Mouse (Mus musculus) forebrain, embryonic 16.5 days (tissue): ENCODE data around the gene Hadh. TPM values are rescaled to one million over a fixed set of nuclear protein-coding genes. Genes with fewer than 3 reads are reported as not detected.
A peak's percentile ranks its signal among the peaks of the same experiment; 100 is the strongest.

Experiments
- ATAC-seq: fragments of 200-750 bp; cut with Nextera tagmentation; 2 replicates; pipeline ENCODE4 v1.8.0; 2017; ENCODE audit warnings: mild to moderate bottlenecking, moderate library complexity
- H3K27ac ChIP-seq: fragments of 300-500 bp; sonication (generic); 2 replicates; pipeline ENCODE4 v1.5.1; 2014; ENCODE audit warnings: low read length, control low read depth
- H3K27me3 ChIP-seq: fragments of 300-500 bp; sonication (generic); replicated peaks from 2 replicates; pipeline ENCODE4 v1.6.1; 2014; ENCODE audit warnings: low read length; ENCODE audit not compliant: control insufficient read depth, insufficient read depth
- H3K36me3 ChIP-seq: fragments of 300-500 bp; sonication (generic); 2 replicates; pipeline ENCODE4 v1.6.1; 2014; ENCODE audit not compliant: control insufficient read depth, insufficient read depth
- H3K4me1 ChIP-seq: fragments of 300-500 bp; sonication (generic); replicated peaks from 2 replicates; pipeline ENCODE4 v1.6.1; 2014; ENCODE audit warnings: low read length; ENCODE audit not compliant: control insufficient read depth, insufficient read depth
- H3K4me2 ChIP-seq: fragments of 300-500 bp; sonication (generic); 2 replicates; pipeline ENCODE4 v1.6.1; 2014; ENCODE audit warnings: mild to moderate bottlenecking, low read length, control low read depth
- H3K4me3 ChIP-seq: fragments of 300-500 bp; sonication (generic); replicated peaks from 2 replicates; pipeline ENCODE4 v1.5.1; 2014; ENCODE audit warnings: mild to moderate bottlenecking, low read length, control low read depth
- H3K9ac ChIP-seq: fragments of 300-500 bp; sonication (generic); replicated peaks from 2 replicates; pipeline ENCODE4 v1.6.1; 2014; ENCODE audit warnings: low read depth, low read length, control low read depth
- H3K9me3 ChIP-seq: fragments of 300-500 bp; sonication (generic); 2 replicates; pipeline ENCODE4 v1.6.1; 2016; ENCODE audit warnings: low read length; ENCODE audit not compliant: control insufficient read depth
- WGBS: fragments of 180-500 bp; shearing (Covaris S2); extraction: QIAGEN DNeasy Blood & Tissue Kit; methylation state at CpG from one replicate; pipeline ENCODE4 v1.1.7; 2014; 5-methylcytosine and 5-hydroxymethylcytosine counted together
- polyA plus RNA-seq: library from polyadenylated mRNA; unstranded; fragments of >200 nt; fragmentation: Nextera tagmentation; extraction: Ambion mirVana; gene quantifications from 2 replicates; pipeline ENCODE4 v1.2.1, GENCODE M21; 2015

Gene Hadh
- polyA plus RNA-seq: 20.1 and 21.6 TPM in 2 replicates

DNA sequence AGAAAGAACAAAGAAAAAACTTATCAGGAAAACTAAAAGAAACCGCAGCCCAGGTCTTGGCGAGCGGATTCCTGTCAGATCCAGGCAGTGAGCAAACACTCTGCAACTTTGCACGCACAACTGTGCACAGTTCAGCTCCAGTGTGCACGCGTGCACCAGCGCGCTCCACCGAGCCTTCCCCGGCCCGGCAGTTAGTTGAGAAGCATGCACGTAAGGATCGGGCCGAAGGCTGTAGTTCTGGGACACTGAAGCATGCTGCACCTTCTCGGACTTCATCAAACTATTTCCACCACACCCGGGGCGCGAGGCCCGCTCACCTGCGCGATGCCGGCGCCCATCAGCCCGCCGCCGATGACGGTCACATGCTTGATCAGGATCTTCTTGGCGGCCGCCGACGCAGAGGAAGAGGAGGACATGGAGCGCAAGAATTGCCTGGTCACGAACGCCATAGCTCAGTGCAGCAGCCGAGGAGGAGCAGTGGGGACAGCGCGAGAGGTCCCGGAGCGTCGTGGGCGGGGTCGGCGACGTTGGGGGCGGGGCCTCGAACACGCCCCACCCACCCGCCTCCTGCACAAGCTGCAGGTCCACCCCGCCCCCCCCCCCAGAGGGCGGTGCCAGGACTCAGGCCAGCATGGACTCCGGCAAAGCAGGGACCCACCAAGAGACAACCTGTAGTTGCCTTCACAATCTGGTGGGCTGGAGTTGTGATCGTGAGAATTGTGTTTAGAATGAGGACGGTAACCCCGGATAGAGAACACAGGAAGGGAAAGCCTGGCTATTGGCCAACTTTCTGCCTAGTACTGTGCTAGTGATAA lies at the start of gene Hadh:
Hadh (minus strand) TSS at position 543 of the 815 bp plus-strand sequence.
- peak; percentile 95 for ATAC-seq
- Histone ChIP-seq H3K9ac (peak within 1 kb of the TSS; percentile 64), H3K4me3 (peak within 1 kb of the TSS; percentile 55), H3K36me3 (no peaks in the 10 kb centered on the region), H3K27me3 (no peaks in the 10 kb centered on the region), H3K27ac (no peak within 1 kb of the TSS; the same call in 1 of the 2 replicates), H3K4me1 (peaks cover 7% of the 10 kb centered on the region), H3K4me2 (peak within 1 kb of the TSS; percentile 70), H3K9me3 (no peaks in the 10 kb centered on the region)
- WGBS: under 1% methylated on average over 53 of the region's 54 CpGs

DNA sequence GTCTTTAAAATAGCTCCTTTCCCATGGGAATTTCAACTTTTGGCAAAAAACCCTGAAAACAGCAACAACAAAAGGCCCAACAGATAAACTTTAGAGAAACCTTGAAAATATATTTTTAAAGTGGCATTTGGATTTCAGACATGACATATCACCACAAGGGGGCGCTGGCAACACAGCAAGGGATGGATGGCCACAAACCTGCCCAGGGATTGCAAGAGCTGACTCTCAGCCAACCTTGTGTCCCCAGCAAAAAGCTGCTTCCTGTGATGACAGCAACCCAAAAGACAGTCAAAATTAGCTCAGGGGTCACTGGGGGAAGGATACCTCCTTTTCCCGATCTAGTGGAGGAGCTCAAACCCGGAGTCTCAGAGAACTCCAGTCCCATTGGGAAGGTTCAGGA lies 48.3 kb upstream of the Hadh start:
- Histone ChIP-seq H3K4me1 (0 out of 2 replicates have a peak, but pooled peaks cover 2% of the 10 kb centered on the region), H3K27ac (no peak overlapping the region), H3K27me3 (no peaks in the 10 kb centered on the region), H3K4me3 (no peak overlapping the region), H3K9ac (no peak overlapping the region), H3K36me3 (no peaks in the 10 kb centered on the region), H3K9me3 (no peaks in the 10 kb centered on the region), H3K4me2 (no peak overlapping the region)
- WGBS: 7% methylated on average over 3 of the region's 3 CpGs
- no peak for ATAC-seq

DNA sequence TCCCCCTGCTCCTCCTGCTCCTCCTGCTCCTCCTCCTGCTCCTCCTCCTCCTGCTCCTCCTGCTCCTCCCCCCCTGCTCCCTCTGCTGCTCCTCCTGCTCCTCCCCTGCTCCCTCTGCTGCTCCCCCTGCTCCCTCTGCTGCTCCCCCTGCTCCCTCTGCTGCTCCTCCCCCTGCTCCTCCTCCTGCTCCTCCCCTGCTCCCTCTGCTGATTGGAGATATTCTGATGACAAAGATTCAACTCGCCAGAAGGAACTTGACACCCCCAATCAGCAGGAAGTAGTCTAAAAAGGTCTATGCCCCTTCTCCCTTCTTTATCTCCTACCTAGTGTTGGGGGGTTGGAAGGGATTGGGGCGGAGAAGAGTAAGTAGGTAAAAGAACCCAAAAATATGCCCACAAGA lies 46.3 kb upstream of the Hadh start:
- 0 out of 2 replicates have a peak, but pooled peaks cover 2% of the 10 kb centered on the region for H3K4me1 ChIP-seq
- ATAC-seq: no peak
- no peaks in the 10 kb centered on the region for H3K27me3 ChIP-seq
- H3K36me3 ChIP-seq: no peaks in the 10 kb centered on the region
- no peak overlapping the region for H3K4me2 ChIP-seq
- H3K9me3 ChIP-seq: no peaks in the 10 kb centered on the region
- WGBS: 48% methylated on average over 2 of the region's 2 CpGs
- no peak overlapping the region for H3K27ac ChIP-seq
- H3K4me3 ChIP-seq: no peak overlapping the region
- H3K9ac ChIP-seq: no peak overlapping the region

DNA sequence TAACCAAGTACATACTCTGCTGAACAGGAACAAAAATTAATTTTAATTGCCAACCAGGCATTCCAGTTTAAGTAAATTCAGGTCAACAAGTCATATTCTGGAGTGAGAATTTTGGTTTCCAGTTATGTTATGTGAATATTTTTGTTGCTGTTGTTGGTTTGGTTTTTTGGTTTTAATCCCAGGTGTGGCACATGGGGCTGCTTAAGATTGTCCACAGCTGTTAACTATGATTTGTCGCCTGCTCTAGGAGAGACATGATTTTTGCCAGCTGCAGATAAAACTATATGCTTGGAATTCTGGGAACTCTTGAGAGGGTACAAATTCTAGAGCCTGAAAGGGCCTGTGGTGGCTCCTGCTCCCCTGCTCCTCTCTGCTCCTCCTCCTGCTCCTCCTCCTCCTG lies 45.2 kb upstream of the Hadh start:
- 89% methylated on average over 1 of the region's 1 CpGs for WGBS
- Histone ChIP-seq H3K4me2 (no peak overlapping the region), H3K4me1 (0 out of 2 replicates have a peak, but pooled peaks cover 2% of the 10 kb centered on the region)

DNA sequence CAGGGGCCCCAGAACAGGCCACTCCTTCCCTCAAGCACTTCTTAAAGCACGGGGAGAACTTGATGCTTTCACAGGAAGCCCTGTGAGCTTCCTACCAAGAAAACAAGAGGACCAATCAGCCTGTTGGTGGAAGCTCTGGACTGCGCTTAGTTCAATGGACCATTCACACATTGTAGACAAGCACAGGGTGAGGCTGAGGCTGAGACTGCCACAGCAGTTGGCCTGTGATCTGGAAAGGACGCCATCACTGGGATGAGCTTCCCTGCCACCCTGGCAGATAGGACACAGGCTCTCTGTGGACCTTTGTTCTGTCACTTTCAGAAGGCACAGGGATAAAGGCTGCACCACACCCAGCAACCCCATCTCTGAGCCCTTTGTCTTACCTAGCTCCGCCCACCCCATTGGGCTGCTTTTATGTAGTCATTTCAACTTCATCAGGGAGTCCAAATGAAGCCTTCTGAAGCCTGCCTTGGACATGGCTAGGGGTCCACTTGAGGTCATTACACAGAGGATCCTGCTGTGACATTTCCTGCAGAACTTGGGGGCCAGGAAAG lies 44.1 kb upstream of the Hadh start:
- no peak for ATAC-seq
- Histone ChIP-seq H3K9ac (no peak overlapping the region), H3K36me3 (no peaks in the 10 kb centered on the region), H3K4me2 (no peak overlapping the region), H3K27ac (no peak overlapping the region), H3K4me1 (0 out of 2 replicates have a peak, but pooled peaks cover 2% of the 10 kb centered on the region), H3K9me3 (no peaks in the 10 kb centered on the region), H3K4me3 (no peak overlapping the region), H3K27me3 (no peaks in the 10 kb centered on the region)
- 44% methylated on average over 4 of the region's 4 CpGs for WGBS

More for the DNA sequence above, 45.2 kb upstream of the Hadh start:
- no peak for ATAC-seq
- H3K4me3 ChIP-seq: no peak overlapping the region
- no peak overlapping the region for H3K9ac ChIP-seq
- no peaks in the 10 kb centered on the region for H3K9me3 ChIP-seq
- H3K36me3 ChIP-seq: no peaks in the 10 kb centered on the region
- H3K27me3 ChIP-seq: no peaks in the 10 kb centered on the region
- no peak overlapping the region for H3K27ac ChIP-seq

DNA sequence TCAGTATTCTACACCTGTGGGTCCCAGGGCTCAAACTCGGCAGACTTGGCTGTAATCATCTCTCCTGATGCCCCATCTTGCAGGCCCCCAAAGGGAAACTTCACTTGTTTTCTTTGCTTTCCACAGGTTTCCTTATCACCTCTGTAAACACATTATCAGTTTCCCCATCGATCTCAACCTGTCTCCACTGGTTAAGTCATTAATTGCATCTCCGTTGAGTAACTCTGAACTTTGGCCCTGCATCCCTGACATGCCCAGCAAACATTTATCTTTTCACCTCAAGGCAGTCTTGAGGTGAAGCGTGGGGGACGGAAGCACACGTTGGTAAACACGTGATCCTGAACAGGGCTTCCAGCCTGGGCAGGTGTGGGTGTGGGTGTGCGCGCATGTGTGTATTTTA lies 40.4 kb upstream of the Hadh start:
- 93% methylated on average over 9 of the region's 9 CpGs for WGBS
- H3K4me3 ChIP-seq: no peak overlapping the region
- no peak overlapping the region for H3K4me2 ChIP-seq
- H3K4me1 ChIP-seq: no peaks in the 10 kb centered on the region
- H3K27me3 ChIP-seq: no peaks in the 10 kb centered on the region
- no peaks in the 10 kb centered on the region for H3K36me3 ChIP-seq
- no peak for ATAC-seq
- H3K9me3 ChIP-seq: peaks cover 3% of the 10 kb centered on the region; the same call in 1 of the 2 replicates
- no peak overlapping the region for H3K27ac ChIP-seq
- no peak overlapping the region for H3K9ac ChIP-seq

DNA sequence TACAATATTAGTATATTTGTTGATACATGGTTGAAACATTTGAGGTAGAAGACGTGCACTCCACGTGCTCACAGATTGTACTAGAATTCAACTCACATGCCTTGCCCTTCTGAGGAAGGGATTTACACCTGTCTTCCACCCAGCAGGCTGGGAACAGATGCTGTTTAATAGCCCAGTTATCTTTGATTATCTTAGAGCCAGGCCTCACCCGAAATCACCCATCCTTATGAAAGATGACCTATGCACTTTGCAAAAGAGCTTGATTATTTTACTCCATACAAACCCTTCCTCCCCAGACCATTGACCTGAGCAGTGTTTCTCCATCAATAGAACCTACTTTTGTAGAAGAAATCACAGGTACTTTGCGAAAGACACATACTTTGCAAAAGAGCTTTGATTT lies 38.7 kb upstream of the Hadh start:
- Histone ChIP-seq H3K4me1 (no peaks in the 10 kb centered on the region), H3K27me3 (no peaks in the 10 kb centered on the region), H3K27ac (no peak overlapping the region), H3K36me3 (no peaks in the 10 kb centered on the region), H3K4me3 (no peak overlapping the region), H3K4me2 (no peak overlapping the region), H3K9ac (no peak overlapping the region), H3K9me3 (peaks cover 3% of the 10 kb centered on the region; the same call in 1 of the 2 replicates)
- no peak for ATAC-seq
- WGBS: 96% methylated on average over 4 of the region's 4 CpGs

DNA sequence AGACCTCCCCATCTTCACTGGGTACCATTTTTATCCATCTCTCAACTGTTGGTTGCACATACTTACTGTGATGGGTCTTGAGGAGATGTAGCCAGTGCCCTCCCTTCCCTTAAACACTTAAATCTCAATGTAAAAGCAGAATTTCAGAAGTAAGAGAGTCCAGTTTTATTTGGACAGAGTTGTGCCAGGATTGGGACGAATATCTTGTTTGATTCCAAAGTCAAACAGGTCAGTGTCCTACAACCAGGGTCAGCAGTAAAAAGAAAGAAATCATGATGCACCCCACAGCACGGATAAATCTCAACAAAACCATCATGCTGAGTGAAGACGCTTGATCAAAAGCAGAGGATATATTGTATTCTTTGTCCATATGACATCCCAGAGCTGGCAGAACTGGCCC lies 35.9 kb upstream of the Hadh start:
- no peak overlapping the region for H3K4me3 ChIP-seq
- H3K9ac ChIP-seq: no peak overlapping the region
- 0 out of 2 replicates have a peak, but pooled peaks cover 2% of the 10 kb centered on the region for H3K4me1 ChIP-seq
- no peak overlapping the region for H3K27ac ChIP-seq
- H3K4me2 ChIP-seq: no peak overlapping the region
- 90% methylated on average over 3 of the region's 3 CpGs for whole genome bisulfite sequencing
- H3K9me3 ChIP-seq: peaks cover 3% of the 10 kb centered on the region; the same call in 1 of the 2 replicates
- no peak for ATAC-seq
- no peaks in the 10 kb centered on the region for H3K36me3 ChIP-seq
- no peaks in the 10 kb centered on the region for H3K27me3 ChIP-seq

DNA sequence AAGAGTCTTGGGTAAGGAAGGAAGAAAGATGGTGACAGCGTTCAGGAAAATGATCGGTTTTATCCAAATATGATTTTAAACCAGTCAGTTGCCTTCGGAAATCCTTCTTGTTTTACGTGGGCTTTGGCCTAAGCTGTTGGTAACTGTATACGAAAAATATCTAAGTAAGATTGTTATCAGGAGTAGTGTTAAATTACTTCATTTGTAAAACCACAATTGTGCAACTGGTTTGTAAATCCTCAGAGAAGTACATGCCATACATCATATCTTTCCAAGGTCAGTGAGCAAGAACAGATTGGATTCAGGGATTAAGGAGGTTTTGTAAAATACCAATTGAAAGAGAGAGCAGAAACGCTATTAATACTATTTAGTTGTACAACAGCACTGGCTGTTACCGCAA lies 34.4 kb upstream of the Hadh start:
- no peak for ATAC-seq
- Histone ChIP-seq H3K4me2 (no peak overlapping the region), H3K27ac (no peak overlapping the region), H3K9me3 (peaks cover 3% of the 10 kb centered on the region; the same call in 1 of the 2 replicates), H3K4me3 (no peak overlapping the region), H3K4me1 (peaks cover 2% of the 10 kb centered on the region; the same call in 1 of the 2 replicates), H3K36me3 (no peaks in the 10 kb centered on the region), H3K9ac (no peak overlapping the region), H3K27me3 (no peaks in the 10 kb centered on the region)
- WGBS: 85% methylated on average over 7 of the region's 7 CpGs
